Mouse (Mus musculus) embryonic facial prominence, embryonic 14.5 days (tissue): ENCODE measurements at regions not wholly inside any gene's neighbourhood (a gene's known extent, or its start where the extent isn't known, plus 50 kb on each side); places are given as distances from the start of the nearest gene placed in this dataset.

Experiments
- ATAC-seq: fragments of 200-750 bp; cut with Nextera tagmentation; 2 replicates; pipeline ENCODE4 v1.8.0; 2017; ENCODE audit warnings: low read depth, moderate number of reproducible peaks, moderate TSS enrichment
- DNase-seq: peaks from one replicate; pipeline ENCODE4 v3.0.0-alpha.2; 2015; ENCODE audit warnings: low spot score
- H3K27ac ChIP-seq: fragments of 300-500 bp; sonication (generic); replicated peaks from 2 replicates; pipeline ENCODE4 v1.5.1; 2014; ENCODE audit warnings: low read depth, mild to moderate bottlenecking, low read length, moderate library complexity
- H3K27me3 ChIP-seq: fragments of 300-500 bp; sonication (generic); replicated peaks from 2 replicates; pipeline ENCODE4 v1.6.1; 2014; ENCODE audit warnings: low read length; ENCODE audit not compliant: control insufficient read depth, insufficient read depth
- H3K36me3 ChIP-seq: fragments of 300-500 bp; sonication (generic); 2 replicates; pipeline ENCODE4 v1.6.1; 2014; ENCODE audit warnings: low read length, mixed read lengths; ENCODE audit not compliant: control insufficient read depth, insufficient read depth
- H3K4me1 ChIP-seq: fragments of 300-500 bp; sonication (generic); 2 replicates; pipeline ENCODE4 v1.6.1; 2014; ENCODE audit warnings: antibody characterized with exemption, low read length; ENCODE audit not compliant: control insufficient read depth, insufficient read depth
- H3K4me2 ChIP-seq: fragments of 300-500 bp; sonication (generic); 2 replicates; pipeline ENCODE4 v1.6.1; 2014; ENCODE audit warnings: low read depth, mild to moderate bottlenecking, low read length, moderate library complexity, mixed read lengths
- H3K4me3 ChIP-seq: fragments of 300-500 bp; sonication (generic); 2 replicates; pipeline ENCODE4 v1.5.1; 2014; ENCODE audit warnings: low read depth, mild to moderate bottlenecking, low read length
- H3K9ac ChIP-seq: fragments of 300-500 bp; sonication (generic); 2 replicates; pipeline ENCODE4 v1.6.1; 2014; ENCODE audit warnings: low read depth, mild to moderate bottlenecking, low read length, moderate library complexity, mixed read lengths
- H3K9me3 ChIP-seq: fragments of 300-500 bp; sonication (generic); 2 replicates; pipeline ENCODE4 v1.6.1; 2016; ENCODE audit warnings: low read length; ENCODE audit not compliant: control insufficient read depth
- WGBS: fragments of 180-500 bp; shearing (Covaris S2); extraction: QIAGEN DNeasy Blood & Tissue Kit; methylation state at CpG from one replicate; pipeline ENCODE4 v1.1.7; 2014; 5-methylcytosine and 5-hydroxymethylcytosine counted together

GRCm38 (mm10) chr8:26262536-26262935, 143.2 kb downstream of the Gm45692 start:
- Histone ChIP-seq H3K9ac (no peak overlapping the region), H3K27ac (no peak overlapping the region), H3K9me3 (no peaks in the 10 kb centered on the region), H3K4me1 (peaks cover 20% of the 10 kb centered on the region; the same call in 1 of the 2 replicates), H3K27me3 (no peaks in the 10 kb centered on the region), H3K36me3 (no peaks in the 10 kb centered on the region), H3K4me2 (no peak overlapping the region), H3K4me3 (no peak overlapping the region)
- WGBS = 84% methylated on average over 10 of the region's 10 CpGs
- no peak for DNase-seq
- ATAC-seq = no peak

GRCm38 (mm10) chr8:26264869-26265321, 145.6 kb downstream of the Gm45692 start:
- DNase-seq (peak; percentile 66), ATAC-seq (peak; percentile 35; the same call in 1 of the 2 replicates)
- H3K4me3 ChIP-seq = no peak overlapping the region
- peaks cover 23% of the 10 kb centered on the region; the same call in 1 of the 2 replicates for H3K4me1 ChIP-seq
- H3K27ac ChIP-seq = 0 out of 2 replicates have a peak overlapping the region, but pooled peaks have one; percentile 24
- no peaks in the 10 kb centered on the region for H3K27me3 ChIP-seq
- no peaks in the 10 kb centered on the region for H3K9me3 ChIP-seq
- no peak overlapping the region for H3K9ac ChIP-seq
- 0 out of 2 replicates have a peak overlapping the region, but pooled peaks have one; percentile 1 for H3K4me2 ChIP-seq
- 28% methylated on average over 11 of the region's 11 CpGs for whole genome bisulfite sequencing
- no peaks in the 10 kb centered on the region for H3K36me3 ChIP-seq

GRCm38 (mm10) chr8:26265366-26265765, 146.0 kb downstream of the Gm45692 start:
- H3K9me3 ChIP-seq = no peaks in the 10 kb centered on the region
- peaks cover 23% of the 10 kb centered on the region; the same call in 1 of the 2 replicates for H3K4me1 ChIP-seq
- 0 out of 2 replicates have a peak overlapping the region, but pooled peaks have one; percentile 24 for H3K27ac ChIP-seq
- 0 out of 2 replicates have a peak overlapping the region, but pooled peaks have one; percentile 1 for H3K4me2 ChIP-seq
- no peak overlapping the region for H3K4me3 ChIP-seq
- ATAC-seq (no peak), DNase-seq (peak; percentile 72)
- no peak overlapping the region for H3K9ac ChIP-seq
- 23% methylated on average over 8 of the region's 8 CpGs for WGBS
- no peaks in the 10 kb centered on the region for H3K27me3 ChIP-seq
- no peaks in the 10 kb centered on the region for H3K36me3 ChIP-seq

GRCm38 (mm10) chr8:26266384-26266783, 147.1 kb downstream of the Gm45692 start:
- DNase-seq (peak; percentile 64), ATAC-seq (no peak)
- Histone ChIP-seq H3K36me3 (no peaks in the 10 kb centered on the region), H3K27ac (no peak overlapping the region), H3K9me3 (no peaks in the 10 kb centered on the region), H3K27me3 (no peaks in the 10 kb centered on the region), H3K4me1 (peaks cover 23% of the 10 kb centered on the region; the same call in 1 of the 2 replicates), H3K9ac (no peak overlapping the region), H3K4me2 (no peak overlapping the region), H3K4me3 (no peak overlapping the region)
- 24% methylated on average over 4 of the region's 4 CpGs for WGBS

GRCm38 (mm10) chr8:26267569-26267968, 148.2 kb downstream of the Gm45692 start:
- no peak overlapping the region for H3K4me3 ChIP-seq
- H3K4me1 ChIP-seq = peaks cover 23% of the 10 kb centered on the region; the same call in 1 of the 2 replicates
- H3K9me3 ChIP-seq = no peaks in the 10 kb centered on the region
- ATAC-seq (no peak), DNase-seq (no peak)
- H3K27me3 ChIP-seq = no peaks in the 10 kb centered on the region
- H3K4me2 ChIP-seq = peak overlapping the region; percentile 13; the same call in 1 of the 2 replicates
- H3K9ac ChIP-seq = no peak overlapping the region
- no peaks in the 10 kb centered on the region for H3K36me3 ChIP-seq
- peak overlapping the region; percentile 6; the same call in 1 of the 2 replicates for H3K27ac ChIP-seq
- WGBS = 70% methylated on average over 4 of the region's 4 CpGs

- H3K27ac ChIP-seq = no peak overlapping the region
- WGBS = 33% methylated on average over 17 of the region's 17 CpGs
- H3K4me2 ChIP-seq = no peak overlapping the region
- no peaks in the 10 kb centered on the region for H3K27me3 ChIP-seq
- no peak overlapping the region for H3K4me3 ChIP-seq
- no peaks in the 10 kb centered on the region for H3K36me3 ChIP-seq
- H3K9me3 ChIP-seq = no peaks in the 10 kb centered on the region
- DNase-seq (no peak), ATAC-seq (no peak)
- H3K9ac ChIP-seq = no peak overlapping the region
- peaks cover 25% of the 10 kb centered on the region; the same call in 1 of the 2 replicates for H3K4me1 ChIP-seq
These were observed 149.5 kb downstream of the Gm45692 start for GRCm38 (mm10) chr8:26268751-26269415.

GRCm38 (mm10) chr8:26272110-26272509, 152.8 kb downstream of the Gm45692 start:
- Histone ChIP-seq H3K4me2 (no peak overlapping the region), H3K9ac (no peak overlapping the region), H3K36me3 (no peaks in the 10 kb centered on the region), H3K4me1 (peaks cover 6% of the 10 kb centered on the region; the same call in 1 of the 2 replicates), H3K9me3 (no peaks in the 10 kb centered on the region), H3K27me3 (peaks cover 12% of the 10 kb centered on the region; the same call in 1 of the 2 replicates), H3K4me3 (no peak overlapping the region), H3K27ac (no peak overlapping the region)
- ATAC-seq (no peak), DNase-seq (no peak)
- 36% methylated on average over 4 of the region's 4 CpGs for WGBS

- no peak overlapping the region for H3K27ac ChIP-seq
- H3K4me2 ChIP-seq = peak overlapping the region; percentile 31
- DNase-seq = no peak
- 0 out of 2 replicates have a peak overlapping the region, but pooled peaks have one; percentile 35 for H3K9ac ChIP-seq
- H3K27me3 ChIP-seq = peaks cover 12% of the 10 kb centered on the region; the same call in 1 of the 2 replicates
- no peaks in the 10 kb centered on the region for H3K36me3 ChIP-seq
- H3K4me3 ChIP-seq = no peak overlapping the region
- ATAC-seq = no peak
- H3K9me3 ChIP-seq = no peaks in the 10 kb centered on the region
- WGBS = 30% methylated on average over 21 of the region's 21 CpGs
- H3K4me1 ChIP-seq = 0 out of 2 replicates have a peak, but pooled peaks cover 3% of the 10 kb centered on the region
These were observed 153.5 kb downstream of the Gm45692 start for GRCm38 (mm10) chr8:26272675-26273414.
